Mouse (Mus musculus) CD4-positive naive resting alpha-beta T cell, adult 76 days (primary cell): ENCODE measurements around the gene Stk35. TPM values are rescaled to one million over a fixed set of nuclear protein-coding genes. Genes with fewer than 3 reads are reported as not detected.

ENCODE experiments used
- total RNA-seq: library from RNA; stranded (reverse); gene quantifications from one replicate; pipeline ENCODE4 v1.2.4, GENCODE M21; 2023

The Stk35 gene
- 9.8 TPM for total RNA-seq

GRCm38 (mm10) chr2:129800271-129800903 is at the start of gene Stk35:
Stk35 (plus strand) TSS chr2:129800517.

Other genes with a start within 250 kb of the Stk35 start
- gene Sirpa, start 207.7 kb upstream of the Stk35 start, total RNA-seq: 8.6 TPM
- not detected for gene Pdyn, start 100.7 kb upstream of the Stk35 start, total RNA-seq
- not detected for gene Tgm3, start 211.8 kb downstream of the Stk35 start, total RNA-seq